Mouse (Mus musculus) midbrain, embryonic 13.5 days (tissue): ENCODE measurements around the gene Ubr3. TPM values are rescaled to one million over a fixed set of nuclear protein-coding genes. Genes with fewer than 3 reads are reported as not detected.

ENCODE experiments used
- ATAC-seq: fragments of 200-750 bp; cut with Nextera tagmentation; 2 replicates; pipeline ENCODE4 v1.8.0; 2017; ENCODE audit warnings: mild to moderate bottlenecking, moderate TSS enrichment, moderate library complexity
- H3K27ac ChIP-seq: fragments of 300-500 bp; sonication (generic); 2 replicates; pipeline ENCODE4 v1.5.1; 2015; ENCODE audit warnings: inconsistent platforms, mild to moderate bottlenecking, moderate library complexity
- H3K27me3 ChIP-seq: fragments of 300-500 bp; sonication (generic); 2 replicates; pipeline ENCODE4 v1.6.1; 2015; ENCODE audit warnings: mild to moderate bottlenecking, inconsistent platforms
- H3K36me3 ChIP-seq: fragments of 300-500 bp; sonication (generic); 2 replicates; pipeline ENCODE4 v1.6.1; 2015; ENCODE audit warnings: mild to moderate bottlenecking, inconsistent platforms
- H3K4me1 ChIP-seq: fragments of 300-500 bp; sonication (generic); replicated peaks from 2 replicates; pipeline ENCODE4 v1.6.1; 2015; ENCODE audit warnings: inconsistent platforms
- H3K4me2 ChIP-seq: fragments of 300-500 bp; sonication (generic); replicated peaks from 2 replicates; pipeline ENCODE4 v1.6.1; 2015; ENCODE audit warnings: moderate library complexity, mild to moderate bottlenecking, inconsistent platforms
- H3K4me3 ChIP-seq: fragments of 300-500 bp; sonication (generic); replicated peaks from 2 replicates; pipeline ENCODE4 v1.5.1; 2015; ENCODE audit warnings: mild to moderate bottlenecking, inconsistent platforms
- H3K9ac ChIP-seq: fragments of 300-500 bp; sonication (generic); replicated peaks from 2 replicates; pipeline ENCODE4 v1.6.1; 2015; ENCODE audit warnings: mild to moderate bottlenecking, inconsistent platforms
- H3K9me3 ChIP-seq: fragments of 300-500 bp; sonication (generic); 2 replicates; pipeline ENCODE4 v1.6.1; 2016; ENCODE audit warnings: mild to moderate bottlenecking, inconsistent platforms
- WGBS: fragments of 180-500 bp; shearing (Covaris S2); methylation state at CpG from one replicate; pipeline ENCODE4 v1.1.7; 2015; 5-methylcytosine and 5-hydroxymethylcytosine counted together
- polyA plus RNA-seq: library from polyadenylated mRNA; unstranded; fragments of >200 nt; fragmentation: Nextera tagmentation; extraction: Ambion mirVana; gene quantifications from 2 replicates; pipeline ENCODE4 v1.2.1, GENCODE M21; 2015

Gene Ubr3
- polyA plus RNA-seq, 1 experiment from 2014 or later: 20.6 TPM

GRCm38 (mm10) chr2:70037221-70037620 lies 140.2 kb downstream of the Ubr3 start:
- 78% methylated on average over 8 of the region's 8 CpGs for WGBS
- Histone ChIP-seq H3K9ac (no peak overlapping the region), H3K4me2 (no peak overlapping the region), H3K9me3 (no peaks in the 10 kb centered on the region), H3K4me3 (no peak overlapping the region), H3K36me3 (no peaks in the 10 kb centered on the region), H3K27me3 (no peaks in the 10 kb centered on the region), H3K27ac (no peak overlapping the region), H3K4me1 (peaks cover 11% of the 10 kb centered on the region)
- ATAC-seq: no peak

DNA sequence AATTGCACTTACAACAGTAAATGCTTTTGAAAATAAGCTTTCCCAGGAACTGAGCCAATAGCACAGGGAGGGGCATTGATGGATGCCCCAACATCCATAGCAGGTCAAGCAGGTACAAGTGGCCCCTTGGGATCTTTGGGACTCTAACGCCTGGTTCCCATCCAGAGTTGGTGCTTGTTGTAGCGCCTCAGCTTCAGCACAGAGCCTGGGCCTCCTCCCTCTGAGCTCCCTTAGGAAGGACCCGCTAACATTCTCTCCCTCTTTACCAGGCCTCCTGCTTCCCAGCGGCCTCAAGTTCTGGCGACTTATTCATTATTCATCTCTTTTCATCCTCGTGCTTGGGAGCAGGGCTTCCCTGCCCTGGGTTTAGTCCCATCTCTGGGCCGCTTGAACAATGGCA lies 141.7 kb downstream of the Ubr3 start, which contains the start of gene Myo3b:
Myo3b (plus strand) TSS at position 375 of the 400 bp plus-strand sequence.
- Histone ChIP-seq H3K4me1 (peaks cover 11% of the 10 kb centered on the region), H3K9me3 (no peaks in the 10 kb centered on the region), H3K27me3 (no peaks in the 10 kb centered on the region), H3K36me3 (no peaks in the 10 kb centered on the region), H3K4me2 (peak within 1 kb of the TSS; percentile 33), H3K9ac (0 out of 2 replicates have a peak within 1 kb of the TSS, but pooled peaks have one; percentile 41), H3K4me3 (no peak within 1 kb of the TSS), H3K27ac (no peak within 1 kb of the TSS)
- no peak for ATAC-seq
- 24% methylated on average over 7 of the region's 7 CpGs for WGBS

DNA sequence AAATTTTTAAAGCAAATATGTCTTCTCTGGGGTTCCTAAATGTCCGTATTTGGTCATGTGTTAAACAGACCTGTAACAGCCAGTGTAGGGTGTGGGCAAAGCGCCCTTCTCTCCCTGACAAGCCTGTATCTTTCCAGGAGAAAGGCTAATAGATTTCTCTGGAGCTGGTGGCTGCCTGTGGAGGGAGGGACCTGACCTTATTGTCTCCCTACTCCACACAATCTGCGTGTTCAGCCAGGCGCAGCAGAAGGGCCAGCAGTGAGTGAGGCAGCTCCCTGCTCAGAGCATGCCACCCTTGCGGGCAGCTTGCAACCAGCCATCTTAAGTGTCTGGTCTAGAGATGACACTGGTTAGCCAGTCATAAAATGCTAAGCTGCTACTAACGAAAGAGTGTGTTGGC lies 147.4 kb downstream of the Ubr3 start:
- H3K9me3 ChIP-seq: no peaks in the 10 kb centered on the region
- H3K4me1 ChIP-seq: peaks cover 7% of the 10 kb centered on the region
- H3K9ac ChIP-seq: no peak overlapping the region
- H3K4me2 ChIP-seq: no peak overlapping the region
- no peak overlapping the region for H3K4me3 ChIP-seq
- no peaks in the 10 kb centered on the region for H3K27me3 ChIP-seq
- peak overlapping the region; percentile 62 for H3K27ac ChIP-seq
- no peaks in the 10 kb centered on the region for H3K36me3 ChIP-seq
- 20% methylated on average over 6 of the region's 6 CpGs for WGBS
- peak; percentile 83 for ATAC-seq

- ATAC-seq: no peak
- H3K36me3 ChIP-seq: no peaks in the 10 kb centered on the region
- H3K4me2 ChIP-seq: no peak overlapping the region
- WGBS: 89% methylated on average over 11 of the region's 11 CpGs
- H3K27ac ChIP-seq: no peak overlapping the region
- no peak overlapping the region for H3K9ac ChIP-seq
- peaks cover 7% of the 10 kb centered on the region for H3K4me1 ChIP-seq
- no peak overlapping the region for H3K4me3 ChIP-seq
- H3K9me3 ChIP-seq: no peaks in the 10 kb centered on the region
- H3K27me3 ChIP-seq: no peaks in the 10 kb centered on the region
Measured at GRCm38 (mm10) chr2:70047868-70048267, 150.8 kb downstream of the Ubr3 start.

DNA sequence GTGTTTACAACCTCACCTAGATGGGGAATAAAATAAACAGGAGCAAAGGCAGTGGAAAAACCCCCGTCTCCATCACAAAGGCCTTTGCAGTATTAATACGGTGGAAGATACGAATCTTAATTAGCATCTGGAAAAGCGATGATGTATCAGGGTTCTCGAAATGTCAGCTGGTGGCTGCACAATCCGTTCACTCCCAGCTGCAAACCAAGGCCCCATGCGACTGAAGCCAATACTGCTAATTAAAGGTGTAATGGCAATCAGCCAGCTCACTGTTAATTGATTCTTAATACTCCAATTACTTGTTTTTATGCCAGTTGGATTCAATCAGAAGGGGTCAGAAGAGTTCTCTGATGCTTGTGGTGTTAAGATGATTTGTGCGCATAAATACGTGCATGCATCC lies 156.8 kb downstream of the Ubr3 start:
- Histone ChIP-seq H3K27ac (peak overlapping the region; percentile 62), H3K9me3 (no peaks in the 10 kb centered on the region), H3K27me3 (no peaks in the 10 kb centered on the region), H3K4me1 (peaks cover 13% of the 10 kb centered on the region), H3K4me3 (no peak overlapping the region), H3K36me3 (no peaks in the 10 kb centered on the region), H3K9ac (no peak overlapping the region), H3K4me2 (no peak overlapping the region)
- WGBS: 67% methylated on average over 9 of the region's 9 CpGs
- ATAC-seq: peak; percentile 56; the same call in 1 of the 2 replicates

DNA sequence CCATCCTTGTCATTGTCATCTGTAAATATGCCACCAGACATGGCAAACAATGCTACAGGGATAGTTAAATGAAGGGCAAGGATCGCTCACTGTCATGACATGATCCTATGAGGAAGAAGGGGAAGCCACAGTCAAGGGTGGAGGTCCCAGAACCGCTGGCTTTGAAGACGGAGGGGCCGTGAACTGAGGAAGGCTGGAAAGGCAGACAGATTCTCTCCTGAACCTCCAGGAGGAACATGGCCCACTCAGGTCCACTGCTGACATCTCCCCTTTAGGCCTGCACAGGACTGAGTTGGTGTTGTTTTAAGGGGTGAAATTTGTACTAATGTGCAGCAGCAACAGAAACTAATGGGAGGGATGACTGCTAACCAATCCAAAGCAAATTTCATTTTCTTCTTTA lies 161.2 kb downstream of the Ubr3 start:
- H3K4me3 ChIP-seq: no peak overlapping the region
- no peaks in the 10 kb centered on the region for H3K27me3 ChIP-seq
- H3K4me1 ChIP-seq: peaks cover 32% of the 10 kb centered on the region
- no peaks in the 10 kb centered on the region for H3K36me3 ChIP-seq
- ATAC-seq: no peak
- 97% methylated on average over 4 of the region's 4 CpGs for WGBS
- no peak overlapping the region for H3K27ac ChIP-seq
- H3K9me3 ChIP-seq: no peaks in the 10 kb centered on the region
- no peak overlapping the region for H3K4me2 ChIP-seq
- H3K9ac ChIP-seq: no peak overlapping the region

GRCm38 (mm10) chr2:70060359-70061345 lies 163.6 kb downstream of the Ubr3 start:
- Histone ChIP-seq H3K9ac (0 out of 2 replicates have a peak overlapping the region, but pooled peaks have one; percentile 3), H3K4me2 (no peak overlapping the region; the same call in 1 of the 2 replicates)

GRCm38 (mm10) chr2:70065116-70065515 lies 168.1 kb downstream of the Ubr3 start:
- Histone ChIP-seq H3K4me2 (no peak overlapping the region), H3K4me1 (peaks cover 18% of the 10 kb centered on the region), H3K9ac (no peak overlapping the region), H3K27me3 (no peaks in the 10 kb centered on the region), H3K27ac (no peak overlapping the region), H3K36me3 (no peaks in the 10 kb centered on the region), H3K9me3 (no peaks in the 10 kb centered on the region), H3K4me3 (no peak overlapping the region)
- WGBS: 93% methylated on average over 6 of the region's 6 CpGs
- no peak for ATAC-seq

More at GRCm38 (mm10) chr2:70060359-70061345, 163.6 kb downstream of the Ubr3 start:
- H3K27me3 ChIP-seq: no peaks in the 10 kb centered on the region
- H3K4me3 ChIP-seq: no peak overlapping the region
- H3K27ac ChIP-seq: peak overlapping the region; percentile 87
- peaks cover 20% of the 10 kb centered on the region for H3K4me1 ChIP-seq
- ATAC-seq: peak; percentile 91
- no peaks in the 10 kb centered on the region for H3K9me3 ChIP-seq
- H3K36me3 ChIP-seq: no peaks in the 10 kb centered on the region
- WGBS: 37% methylated on average over 11 of the region's 11 CpGs

GRCm38 (mm10) chr2:70065729-70066300 lies 168.8 kb downstream of the Ubr3 start:
- ATAC-seq: no peak
- H3K9me3 ChIP-seq: no peaks in the 10 kb centered on the region
- H3K9ac ChIP-seq: no peak overlapping the region
- no peaks in the 10 kb centered on the region for H3K36me3 ChIP-seq
- H3K27me3 ChIP-seq: no peaks in the 10 kb centered on the region
- H3K4me2 ChIP-seq: no peak overlapping the region
- H3K27ac ChIP-seq: 0 out of 2 replicates have a peak overlapping the region, but pooled peaks have one; percentile 2
- peaks cover 11% of the 10 kb centered on the region; the same call in 1 of the 2 replicates for H3K4me1 ChIP-seq
- WGBS: 34% methylated on average over 7 of the region's 7 CpGs
- no peak overlapping the region for H3K4me3 ChIP-seq

- no peak for ATAC-seq
- no peak overlapping the region for H3K27ac ChIP-seq
- WGBS: 66% methylated on average over 6 of the region's 6 CpGs
- no peaks in the 10 kb centered on the region for H3K36me3 ChIP-seq
- H3K4me1 ChIP-seq: peaks cover 5% of the 10 kb centered on the region; the same call in 1 of the 2 replicates
- no peak overlapping the region for H3K4me3 ChIP-seq
- H3K9ac ChIP-seq: no peak overlapping the region
- no peaks in the 10 kb centered on the region for H3K9me3 ChIP-seq
- no peaks in the 10 kb centered on the region for H3K27me3 ChIP-seq
- H3K4me2 ChIP-seq: no peak overlapping the region
Measured at GRCm38 (mm10) chr2:70066338-70067022, 169.4 kb downstream of the Ubr3 start.

DNA sequence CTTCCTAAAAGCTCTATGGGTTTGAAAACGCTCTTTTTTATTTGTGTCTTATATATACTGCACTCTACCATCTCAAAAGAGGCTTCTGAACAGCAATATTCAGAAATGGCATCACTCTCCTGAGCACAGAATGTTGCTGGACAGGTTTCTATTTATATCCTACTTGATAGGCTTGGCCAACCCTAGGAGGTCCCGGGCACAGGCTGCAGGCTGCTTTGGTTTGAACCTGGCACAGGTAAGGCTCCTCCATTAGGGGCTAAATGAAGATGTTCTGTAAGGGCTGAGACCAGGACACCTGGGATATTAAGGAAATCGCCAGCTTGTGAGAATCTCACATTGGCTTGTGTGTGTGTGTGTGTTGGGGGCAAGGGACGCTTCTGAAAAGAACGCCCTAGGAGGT lies 172.8 kb downstream of the Ubr3 start:
- no peaks in the 10 kb centered on the region for H3K36me3 ChIP-seq
- H3K4me1 ChIP-seq: peaks cover 3% of the 10 kb centered on the region; the same call in 1 of the 2 replicates
- H3K27me3 ChIP-seq: no peaks in the 10 kb centered on the region
- no peak overlapping the region for H3K4me3 ChIP-seq
- no peak overlapping the region for H3K4me2 ChIP-seq
- WGBS: 86% methylated on average over 5 of the region's 5 CpGs
- ATAC-seq: no peak
- H3K27ac ChIP-seq: no peak overlapping the region
- no peaks in the 10 kb centered on the region for H3K9me3 ChIP-seq
- no peak overlapping the region for H3K9ac ChIP-seq
